Mouse (Mus musculus) left cerebral cortex, adult 8-10 months (tissue): Measurements from ENCODE around the gene Sept1. TPM values are rescaled to one million over a fixed set of nuclear protein-coding genes. Genes with fewer than 3 reads are reported as not detected.

Experiments used
- DNase-seq, 2 experiments: peaks; one replicate each; pipeline ENCODE4 v3.0.0; 2022; ENCODE audit warnings: low spot score in 2 of 2
- total RNA-seq, 4 experiments: library from RNA; stranded (reverse); gene quantifications; 2 replicates each; pipeline ENCODE4 v1.2.4; 2022

The Sept1 gene
- 1 to 10 TPM; 3.1 to 7.1 (median 5.4) TPM for total RNA-seq

GRCm38 (mm10) chr7:127232622-127233367, at the start of gene Sept1, which contains the start of gene Zfp553:
Gene Sept1, minus strand, starts transcription at chr7:127233130.
Gene Zfp553, plus strand, starts transcription at chr7:127233061.
- DNase-seq = peak; percentile 62 to 74

DNA sequence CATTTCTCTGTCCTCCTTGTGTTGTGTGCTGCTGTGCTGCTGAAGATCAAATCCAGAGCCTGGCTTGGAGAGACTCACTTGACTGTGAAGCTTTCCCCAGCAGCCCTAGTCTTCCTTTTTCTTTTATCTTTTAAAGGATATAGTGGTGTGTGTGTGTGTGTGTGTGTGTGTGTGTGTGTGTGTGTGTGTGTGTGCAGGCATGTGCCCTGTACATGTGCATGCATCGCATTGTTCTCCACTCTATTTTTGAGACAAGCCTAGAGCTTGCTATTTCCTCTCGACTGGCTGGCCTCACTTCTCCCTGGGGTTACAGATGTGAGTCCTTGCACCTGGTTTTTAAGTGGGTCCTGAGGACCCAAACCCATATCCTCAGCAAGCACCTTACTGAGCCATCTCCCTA, 49.3 kb upstream of the Sept1 start:
- DNase-seq = no peak

DNA sequence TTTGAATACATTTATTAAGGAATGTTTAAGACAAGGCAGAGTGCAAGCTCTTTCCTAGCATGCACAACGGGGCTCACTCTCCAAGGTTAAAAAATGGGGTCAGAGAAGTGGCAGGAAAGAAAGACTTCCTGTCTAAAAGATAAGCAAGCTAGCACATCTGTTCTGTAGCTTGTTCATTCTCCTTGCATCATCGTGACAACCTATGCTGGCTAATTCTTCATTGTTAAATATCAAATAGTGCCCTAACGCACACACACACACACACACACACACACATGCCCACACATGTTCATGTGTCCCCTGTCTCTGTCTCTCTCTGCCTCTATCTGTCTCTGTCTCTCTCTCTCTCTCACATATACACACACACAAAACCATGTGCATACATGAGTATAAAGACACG, 48.2 kb upstream of the Sept1 start:
- no peak for DNase-seq

GRCm38 (mm10) chr7:127280092-127280491, 47.2 kb upstream of the Sept1 start:
- DNase-seq = no peak

DNA sequence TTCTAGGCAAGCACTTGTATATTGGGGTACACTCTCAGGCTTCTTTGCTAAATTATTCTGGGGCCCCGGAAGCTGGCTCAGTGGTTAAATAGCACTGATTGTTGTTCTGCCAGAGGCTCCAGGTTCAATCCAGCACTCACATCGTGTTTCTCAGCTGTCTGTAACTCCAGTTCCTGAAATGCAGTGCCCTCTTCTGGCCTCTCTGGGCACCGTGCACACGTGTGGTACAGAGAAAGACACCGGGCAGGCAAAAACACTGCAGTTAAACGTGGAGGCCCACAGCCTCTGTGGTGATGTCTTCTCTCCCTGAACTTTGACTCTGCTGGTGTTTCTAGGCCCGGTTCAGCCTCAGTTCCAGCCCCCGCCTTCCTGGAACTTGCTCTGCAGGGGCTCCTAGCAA, 45.4 kb upstream of the Sept1 start:
- DNase-seq = no peak

GRCm38 (mm10) chr7:127276519-127276961, 43.6 kb upstream of the Sept1 start:
- DNase-seq = no peak

DNA sequence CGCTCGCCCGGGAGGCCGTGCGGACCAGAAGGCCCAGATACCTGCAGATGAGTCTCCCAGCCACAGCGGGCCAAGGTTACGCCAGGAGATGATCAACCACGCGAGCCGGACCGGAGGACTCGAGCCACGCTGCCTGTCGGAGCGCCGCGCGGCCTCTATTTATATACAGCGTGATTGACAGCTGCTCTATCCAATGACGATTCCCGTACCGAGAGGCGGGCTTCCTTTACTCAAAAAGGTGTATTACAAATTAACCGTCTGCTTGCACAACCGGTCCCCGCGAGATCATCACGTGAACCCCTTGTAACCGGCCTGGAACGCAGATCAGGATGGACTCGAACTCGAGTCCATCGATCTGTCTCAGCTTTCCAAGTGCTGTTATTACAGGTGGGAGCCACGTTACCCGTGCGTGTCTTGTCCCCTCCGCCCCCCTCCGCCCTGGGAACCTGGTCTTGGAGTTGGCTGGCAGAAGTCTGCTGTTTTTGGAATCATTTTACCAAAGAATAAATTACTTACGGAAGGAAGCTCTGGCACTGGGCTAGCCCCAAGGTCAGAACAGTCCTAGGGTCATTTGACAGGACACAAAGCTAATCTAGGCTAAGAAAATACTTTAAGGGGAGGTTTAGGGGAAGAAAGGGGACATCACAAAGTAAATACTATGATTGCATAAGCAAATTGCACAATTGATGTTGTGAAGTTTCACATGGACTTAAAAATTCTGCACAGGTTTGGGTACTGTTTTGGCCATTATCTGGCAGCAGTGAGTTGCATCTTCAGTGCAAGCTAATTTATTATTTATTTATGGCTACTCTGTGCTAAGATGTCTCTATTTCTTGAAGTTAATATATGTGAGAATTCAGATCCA, 41.2 kb upstream of the Sept1 start, which contains the start of gene Sephs2:
Sephs2 (minus strand) TSS at position 131 of the 865 bp plus-strand sequence.
- DNase-seq = peak; percentile 92 to 98

- DNase-seq = no peak
These were observed 40.4 kb upstream of the Sept1 start for GRCm38 (mm10) chr7:127273118-127273923.

GRCm38 (mm10) chr7:127272566-127272965, 39.6 kb upstream of the Sept1 start:
- no peak for DNase-seq

GRCm38 (mm10) chr7:127271093-127271492, 38.2 kb upstream of the Sept1 start:
- DNase-seq = no peak

DNA sequence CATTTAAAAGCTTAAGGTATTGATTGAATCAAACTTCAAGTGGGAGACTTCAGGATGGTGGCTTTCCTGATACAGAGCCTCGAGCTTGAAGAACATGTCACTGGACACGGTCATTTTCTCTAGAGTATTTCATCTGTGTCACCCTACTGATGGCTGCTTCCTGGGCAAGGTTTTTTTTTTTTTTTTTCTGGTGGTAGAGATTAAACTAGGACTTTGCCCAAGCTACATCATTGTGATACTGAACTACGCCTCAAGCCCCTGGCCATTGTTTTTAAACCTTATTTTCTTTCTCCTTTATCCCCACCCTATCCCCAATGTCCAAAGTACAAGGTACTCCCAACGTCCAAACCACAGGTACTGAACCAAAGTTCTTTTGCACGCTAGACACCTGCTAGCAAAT, 37.7 kb upstream of the Sept1 start:
- DNase-seq = no peak

DNA sequence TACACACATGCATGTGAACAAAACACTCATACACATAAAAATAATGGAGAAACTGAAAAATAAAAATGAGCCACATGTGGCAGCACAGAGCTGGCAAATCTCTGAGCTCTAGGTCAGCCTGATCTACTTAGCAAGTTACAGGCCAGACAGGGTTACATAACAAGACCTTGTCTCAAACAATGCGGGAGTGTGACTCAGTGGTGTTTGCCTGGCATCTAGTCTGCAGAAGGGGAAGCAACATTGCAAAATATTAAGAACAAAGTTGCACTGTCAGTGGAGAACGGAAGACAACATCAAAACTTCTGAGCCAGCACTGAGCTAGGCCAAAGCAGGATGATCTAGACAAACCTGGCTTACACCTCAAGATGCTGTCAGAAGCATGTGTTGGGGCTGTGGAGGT, 37.3 kb upstream of the Sept1 start:
- DNase-seq = no peak

DNA sequence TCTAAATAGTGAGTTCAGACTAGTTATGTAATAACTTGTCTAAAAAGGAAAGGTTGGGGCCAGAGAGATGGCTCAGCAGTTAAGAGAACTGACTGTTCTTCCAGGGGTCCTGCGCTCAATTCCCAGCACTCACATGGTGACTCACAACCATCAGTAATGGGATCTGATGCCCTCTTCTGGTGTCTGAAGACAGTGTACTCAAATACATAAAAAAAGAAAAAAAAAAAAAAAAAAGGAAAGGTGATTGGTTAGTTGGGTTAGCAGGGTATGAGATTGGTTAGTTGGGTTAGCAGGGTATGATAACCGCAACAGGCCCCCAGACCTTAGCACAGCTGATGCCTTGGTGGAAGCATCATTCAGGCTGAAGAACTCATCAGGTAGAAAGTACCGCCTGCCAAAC, 30.6 kb upstream of the Sept1 start:
- no peak for DNase-seq

- DNase-seq = no peak
These were observed 29.5 kb upstream of the Sept1 start for GRCm38 (mm10) chr7:127262218-127262961.

- peak; percentile 95 to 99 for DNase-seq
These were observed 27.6 kb upstream of the Sept1 start, which contains the start of gene Dctpp1 for GRCm38 (mm10) chr7:127260309-127261111. Gene Dctpp1, minus strand, starts transcription at chr7:127260709.

DNA sequence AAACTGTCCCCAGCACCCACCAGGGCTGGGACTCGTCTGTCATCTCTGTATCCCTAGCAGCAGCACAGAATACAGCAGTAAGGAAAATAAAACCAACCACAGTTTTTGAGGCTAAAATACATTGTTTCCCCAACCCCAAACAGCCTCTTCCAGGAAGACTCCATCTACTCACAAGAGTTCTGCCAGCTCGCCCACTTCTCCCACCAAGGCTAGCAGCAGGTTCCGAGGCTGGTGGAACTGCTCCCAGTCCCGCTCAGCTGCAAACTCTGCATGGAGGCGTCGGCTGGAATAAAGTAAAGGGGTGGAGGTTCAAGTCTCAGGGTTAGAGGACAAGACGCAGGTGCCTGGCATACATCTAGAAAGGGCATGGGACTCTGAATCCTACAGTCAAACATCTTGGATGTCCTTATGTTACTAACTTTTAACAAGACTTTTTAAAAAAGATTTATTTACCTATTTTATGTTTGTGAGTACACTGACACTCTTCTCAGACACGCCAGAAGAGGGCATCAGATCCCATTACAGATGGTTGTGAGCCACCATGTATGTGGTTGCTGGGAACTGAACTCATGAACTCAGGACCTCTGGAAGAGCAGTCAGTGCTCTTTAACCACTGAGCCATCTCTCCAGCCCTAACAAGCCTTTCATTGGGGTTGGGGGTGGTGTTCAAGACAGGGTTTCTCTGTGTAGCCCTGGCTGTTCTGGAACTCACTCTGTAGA, 26.4 kb upstream of the Sept1 start:
- no peak for DNase-seq

GRCm38 (mm10) chr7:127256518-127256917, 23.6 kb upstream of the Sept1 start:
- DNase-seq = no peak

- no peak for DNase-seq
These were observed 23.0 kb upstream of the Sept1 start for GRCm38 (mm10) chr7:127255965-127256364.

GRCm38 (mm10) chr7:127255008-127255407, 22.1 kb upstream of the Sept1 start:
- DNase-seq = no peak
